Mouse (Mus musculus): ENCODE measurements around the gene Vangl2. TPM values are rescaled to one million over a fixed set of nuclear protein-coding genes. Genes with fewer than 3 reads are reported as not detected.
A peak's percentile ranks its signal among the peaks of the same experiment; 100 is the strongest.

Gene Vangl2
- polyA plus RNA-seq (2012; rRNA removed), result 1.4 and 1.6 TPM in 2 replicates

GRCm38 (mm10) chr1:172028394-172029275 is at the start of gene Vangl2:
Vangl2 (minus strand) TSS chr1:172028444.
- Histone ChIP-seq H3K27ac (ENCODE audit: insufficient read depth, low read depth, low read length) (no peak within 1 kb of the TSS), H3K36me3 (ENCODE audit: control insufficient read depth, insufficient read depth, low read length) (no peaks in the 10 kb centered on the region), H3K27me3 (ENCODE audit: control insufficient read depth, insufficient read depth, low read length) (peaks cover 7% of the 10 kb centered on the region), H3K4me1 (ENCODE audit: control insufficient read depth, insufficient read depth, insufficient read length, low read length) (peaks cover 2% of the 10 kb centered on the region; the same call in 1 of the 2 replicates), H3K4me3 (ENCODE audit: low read depth, low read length) (peak within 1 kb of the TSS; percentile 81)
- TF ChIP-seq CTCF (IDR thresholded peaks at IDR 0.05; ENCODE audit: extremely low read depth, insufficient read length, insufficient replicate concordance, low read depth, low read length), result no peak
- no peak for TF ChIP-seq POLR2A (IDR thresholded peaks at IDR 0.05; ENCODE audit: low read depth, low read length)
- 87% methylated on average over 21 of the region's 21 CpGs for WGBS

- Histone ChIP-seq H3K4me3 (ENCODE audit: low read depth, low read length) (peak overlapping the region; percentile 32; the same call in 1 of the 2 replicates), H3K4me1 (ENCODE audit: control insufficient read depth, insufficient read depth, insufficient read length, low read length) (no peaks in the 10 kb centered on the region; the same call in 1 of the 2 replicates), H3K27me3 (ENCODE audit: control insufficient read depth, insufficient read depth, low read length) (no peaks in the 10 kb centered on the region), H3K27ac (ENCODE audit: insufficient read depth, low read depth, low read length) (peak overlapping the region; percentile 96), H3K36me3 (ENCODE audit: control insufficient read depth, insufficient read depth, low read length) (peaks cover 47% of the 10 kb centered on the region)
- 8% methylated on average over 5 of the region's 5 CpGs for WGBS
- TF ChIP-seq POLR2A (IDR thresholded peaks at IDR 0.05; ENCODE audit: low read depth, low read length) (no peak; the same call in 1 of the 2 replicates), CTCF (IDR thresholded peaks at IDR 0.05; ENCODE audit: extremely low read depth, insufficient read length, insufficient replicate concordance, low read depth, low read length) (no peak)
These were observed 49.7 kb upstream of the Vangl2 start for GRCm38 (mm10) chr1:172077981-172078380.

GRCm38 (mm10) chr1:172072604-172073003 is 44.4 kb upstream of the Vangl2 start:
- TF ChIP-seq CTCF (IDR thresholded peaks at IDR 0.05; ENCODE audit: extremely low read depth, insufficient read length, insufficient replicate concordance, low read depth, low read length) (no peak), POLR2A (IDR thresholded peaks at IDR 0.05; ENCODE audit: low read depth, low read length) (no peak)
- H3K27me3 ChIP-seq (ENCODE audit: control insufficient read depth, insufficient read depth, low read length), result no peaks in the 10 kb centered on the region
- no peak overlapping the region for H3K4me3 ChIP-seq (ENCODE audit: low read depth, low read length)
- WGBS, result 97% methylated on average over 7 of the region's 7 CpGs
- H3K27ac ChIP-seq (ENCODE audit: insufficient read depth, low read depth, low read length), result no peak overlapping the region
- no peaks in the 10 kb centered on the region for H3K4me1 ChIP-seq (ENCODE audit: control insufficient read depth, insufficient read depth, insufficient read length, low read length)
- H3K36me3 ChIP-seq (ENCODE audit: control insufficient read depth, insufficient read depth, low read length), result peaks cover 89% of the 10 kb centered on the region

DNA sequence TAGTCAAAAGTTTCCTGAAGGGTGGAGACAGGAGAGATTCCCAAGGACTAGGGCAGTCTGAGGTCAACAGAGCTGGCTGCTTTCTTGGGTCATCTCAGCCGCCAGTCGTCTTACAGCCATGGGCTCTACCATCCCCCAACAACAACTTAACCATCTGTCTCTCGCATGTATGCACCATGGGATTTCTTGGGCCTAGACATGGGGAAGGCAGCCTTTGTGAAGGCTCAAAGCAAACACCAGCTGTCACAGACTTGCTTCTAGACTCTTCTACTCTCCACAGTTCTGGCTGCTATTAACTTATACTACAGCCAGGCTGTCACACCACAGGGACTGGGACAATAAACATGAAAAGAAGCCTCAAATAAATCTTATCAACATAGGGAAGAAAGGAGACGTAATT is 43.3 kb upstream of the Vangl2 start:
- Histone ChIP-seq H3K36me3 (ENCODE audit: control insufficient read depth, insufficient read depth, low read length) (peaks cover 95% of the 10 kb centered on the region), H3K4me1 (ENCODE audit: control insufficient read depth, insufficient read depth, insufficient read length, low read length) (no peaks in the 10 kb centered on the region), H3K4me3 (ENCODE audit: low read depth, low read length) (no peak overlapping the region), H3K27ac (ENCODE audit: insufficient read depth, low read depth, low read length) (no peak overlapping the region), H3K27me3 (ENCODE audit: control insufficient read depth, insufficient read depth, low read length) (no peaks in the 10 kb centered on the region)
- TF ChIP-seq POLR2A (IDR thresholded peaks at IDR 0.05; ENCODE audit: low read depth, low read length), result no peak
- TF ChIP-seq CTCF (IDR thresholded peaks at IDR 0.05; ENCODE audit: extremely low read depth, insufficient read length, insufficient replicate concordance, low read depth, low read length), result no peak
- WGBS, result 86% methylated on average over 4 of the region's 4 CpGs

- Histone ChIP-seq H3K36me3 (ENCODE audit: control insufficient read depth, insufficient read depth, low read length) (peaks cover 97% of the 10 kb centered on the region), H3K27ac (ENCODE audit: insufficient read depth, low read depth, low read length) (no peak overlapping the region), H3K4me3 (ENCODE audit: low read depth, low read length) (no peak overlapping the region), H3K27me3 (ENCODE audit: control insufficient read depth, insufficient read depth, low read length) (no peaks in the 10 kb centered on the region), H3K4me1 (ENCODE audit: control insufficient read depth, insufficient read depth, insufficient read length, low read length) (no peaks in the 10 kb centered on the region)
- no peak for TF ChIP-seq POLR2A (IDR thresholded peaks at IDR 0.05; ENCODE audit: low read depth, low read length)
- TF ChIP-seq CTCF (IDR thresholded peaks at IDR 0.05; ENCODE audit: extremely low read depth, insufficient read length, insufficient replicate concordance, low read depth, low read length), result no peak
- WGBS, result 89% methylated on average over 6 of the region's 6 CpGs
These were observed 42.0 kb upstream of the Vangl2 start for GRCm38 (mm10) chr1:172070227-172070626.

DNA sequence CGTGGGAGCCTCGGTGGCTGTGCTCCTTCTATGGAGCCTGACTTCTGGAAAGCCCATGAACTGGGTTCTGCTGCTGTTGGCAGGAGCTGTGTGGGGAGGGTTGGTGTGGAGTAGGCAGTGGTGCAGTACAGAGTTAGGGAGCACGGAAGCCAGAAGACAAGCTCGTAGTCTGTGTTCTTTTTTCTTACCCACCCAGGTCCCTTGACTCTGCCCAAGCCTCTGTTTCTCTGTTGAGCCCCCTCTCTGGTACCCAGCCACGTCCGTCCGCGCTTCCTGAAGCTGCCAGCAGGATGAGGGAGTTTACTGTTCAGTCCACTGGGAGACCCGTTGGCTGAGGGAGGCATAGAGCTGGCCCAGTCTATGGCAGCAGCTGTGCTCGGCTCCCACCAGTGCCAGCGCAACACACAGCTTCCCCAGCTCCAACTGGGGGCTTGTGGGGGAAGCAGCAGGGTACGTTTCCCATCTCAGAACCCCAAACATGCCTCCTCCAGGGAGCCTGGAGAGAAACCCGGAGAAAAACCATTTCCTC is 36.4 kb upstream of the Vangl2 start:
- Histone ChIP-seq H3K27ac (ENCODE audit: insufficient read depth, low read depth, low read length) (no peak overlapping the region), H3K27me3 (ENCODE audit: control insufficient read depth, insufficient read depth, low read length) (no peaks in the 10 kb centered on the region), H3K4me3 (ENCODE audit: low read depth, low read length) (no peak overlapping the region), H3K4me1 (ENCODE audit: control insufficient read depth, insufficient read depth, insufficient read length, low read length) (peaks cover 12% of the 10 kb centered on the region), H3K36me3 (ENCODE audit: control insufficient read depth, insufficient read depth, low read length) (peaks cover 57% of the 10 kb centered on the region)
- TF ChIP-seq CTCF (IDR thresholded peaks at IDR 0.05; ENCODE audit: extremely low read depth, insufficient read length, insufficient replicate concordance, low read depth, low read length), result no peak
- WGBS, result 84% methylated on average over 13 of the region's 13 CpGs

Data from small intestine, adult 2 months (tissue).